Mouse (Mus musculus) limb, embryonic 13.5 days (tissue): ENCODE measurements around the gene Ucn3. TPM values are rescaled to one million over a fixed set of nuclear protein-coding genes. Genes with fewer than 3 reads are reported as not detected.
"Not testable (repeated sequence)": the region's sequence is repeated elsewhere in the genome, so short reads cannot be mapped to it uniquely, and the experiment has no call there.

ENCODE experiments used
- ATAC-seq: fragments of 200-750 bp; cut with Nextera tagmentation; 2 replicates; pipeline ENCODE4 v1.8.0; 2017; ENCODE audit warnings: low read depth, moderate number of reproducible peaks, moderate TSS enrichment; ENCODE audit not compliant: low FRiP score
- H3K27ac ChIP-seq: fragments of 300-500 bp; sonication (generic); 2 replicates; pipeline ENCODE4 v1.5.1; 2015; ENCODE audit warnings: inconsistent platforms, mild to moderate bottlenecking, moderate library complexity
- H3K27me3 ChIP-seq: fragments of 300-500 bp; sonication (generic); 2 replicates; pipeline ENCODE4 v1.6.1; 2015; ENCODE audit warnings: mild to moderate bottlenecking, inconsistent platforms
- H3K36me3 ChIP-seq: fragments of 300-500 bp; sonication (generic); 2 replicates; pipeline ENCODE4 v1.6.1; 2015; ENCODE audit warnings: inconsistent platforms, mild to moderate bottlenecking, moderate library complexity
- H3K4me1 ChIP-seq: fragments of 300-500 bp; sonication (generic); 2 replicates; pipeline ENCODE4 v1.6.1; 2015; ENCODE audit warnings: inconsistent platforms
- H3K4me2 ChIP-seq: fragments of 300-500 bp; sonication (generic); replicated peaks from 2 replicates; pipeline ENCODE4 v1.6.1; 2015; ENCODE audit warnings: inconsistent platforms, mild to moderate bottlenecking, moderate library complexity
- H3K4me3 ChIP-seq: fragments of 300-500 bp; sonication (generic); 2 replicates; pipeline ENCODE4 v1.5.1; 2015; ENCODE audit warnings: moderate library complexity, mild to moderate bottlenecking, inconsistent platforms
- H3K9ac ChIP-seq: fragments of 300-500 bp; sonication (generic); 2 replicates; pipeline ENCODE4 v1.6.1; 2015; ENCODE audit warnings: mild to moderate bottlenecking, inconsistent platforms
- H3K9me3 ChIP-seq: fragments of 300-500 bp; sonication (generic); 2 replicates; pipeline ENCODE4 v1.6.1; 2016; ENCODE audit warnings: inconsistent platforms
- WGBS: fragments of 180-500 bp; shearing (Covaris S2); methylation state at CpG from one replicate; pipeline ENCODE4 v1.1.7; 2015; 5-methylcytosine and 5-hydroxymethylcytosine counted together
- polyA plus RNA-seq: library from polyadenylated mRNA; unstranded; fragments of >200 nt; fragmentation: Nextera tagmentation; extraction: Ambion mirVana; gene quantifications from 2 replicates; pipeline ENCODE4 v1.2.1, GENCODE M21; 2015

The Ucn3 gene
- polyA plus RNA-seq, 1 experiment from 2014 or later, result 0.13 TPM

DNA sequence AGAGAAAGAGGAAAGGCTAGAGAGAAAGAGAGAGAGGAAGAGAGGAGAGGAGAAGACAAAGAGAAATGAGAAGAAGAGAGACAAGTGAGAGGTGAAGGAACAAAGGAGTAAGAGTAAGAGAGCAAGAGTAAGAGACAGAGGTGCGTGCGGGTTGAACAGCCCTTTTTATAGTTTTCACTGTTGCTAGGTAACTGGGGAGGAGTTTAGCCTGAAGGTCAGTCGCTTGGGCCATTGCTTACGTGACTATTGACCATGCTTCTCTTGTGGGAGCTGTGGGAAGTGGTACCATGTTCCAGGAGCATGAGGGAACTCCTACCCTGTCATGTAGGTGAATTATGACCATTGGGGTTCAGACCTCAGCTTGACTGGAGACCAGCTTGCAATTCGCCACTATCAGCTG lies 34.8 kb downstream of the Ucn3 start:
- H3K27me3 ChIP-seq, result no peaks in the 10 kb centered on the region
- H3K4me1 ChIP-seq, result no peaks in the 10 kb centered on the region
- 87% methylated on average over 5 of the region's 5 CpGs for WGBS
- H3K9ac ChIP-seq, result no peak overlapping the region
- ATAC-seq, result no peak
- no peak overlapping the region for H3K4me3 ChIP-seq
- no peaks in the 10 kb centered on the region for H3K9me3 ChIP-seq
- no peak overlapping the region for H3K27ac ChIP-seq
- peaks cover 31% of the 10 kb centered on the region for H3K36me3 ChIP-seq
- no peak overlapping the region for H3K4me2 ChIP-seq

GRCm38 (mm10) chr13:3908262-3908661 lies 36.9 kb downstream of the Ucn3 start:
- H3K4me1 ChIP-seq, result 0 out of 2 replicates have a peak, but pooled peaks cover 3% of the 10 kb centered on the region
- H3K9ac ChIP-seq, result no peak overlapping the region
- no peak overlapping the region for H3K4me3 ChIP-seq
- WGBS, result 86% methylated on average over 4 of the region's 4 CpGs
- no peak overlapping the region for H3K4me2 ChIP-seq
- no peak for ATAC-seq
- H3K9me3 ChIP-seq, result no peaks in the 10 kb centered on the region
- H3K27ac ChIP-seq, result no peak overlapping the region
- H3K27me3 ChIP-seq, result no peaks in the 10 kb centered on the region
- peaks cover 24% of the 10 kb centered on the region for H3K36me3 ChIP-seq

DNA sequence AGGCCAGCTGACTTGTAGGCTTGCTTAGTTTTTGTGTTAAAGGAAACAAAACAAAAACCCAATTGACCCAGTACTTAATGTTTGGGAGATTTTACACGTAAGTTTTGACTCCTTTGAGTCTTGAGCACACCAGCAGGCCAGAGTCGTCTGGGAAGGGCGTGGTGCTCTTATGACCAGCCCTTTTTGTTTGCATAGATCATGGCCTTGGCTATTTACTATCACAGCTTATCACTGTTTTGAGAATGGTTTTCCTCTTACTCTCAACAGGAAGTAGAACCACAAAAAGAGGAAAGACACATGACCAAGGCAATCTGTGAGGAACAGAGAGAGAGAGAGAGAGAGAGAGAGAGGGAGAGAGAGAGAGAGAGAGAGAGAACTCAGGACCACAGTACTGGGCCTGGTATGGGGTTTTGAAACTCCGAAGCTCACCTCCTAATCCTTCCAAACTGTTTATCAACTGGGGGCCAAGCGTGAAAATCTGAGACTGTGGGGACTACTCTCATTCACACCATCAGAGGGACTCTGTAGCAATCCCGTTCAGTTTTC lies 37.9 kb downstream of the Ucn3 start:
- ATAC-seq, result no peak
- no peak overlapping the region for H3K9ac ChIP-seq
- H3K9me3 ChIP-seq, result no peaks in the 10 kb centered on the region
- peaks cover 24% of the 10 kb centered on the region for H3K36me3 ChIP-seq
- no peak overlapping the region for H3K4me2 ChIP-seq
- no peak overlapping the region for H3K4me3 ChIP-seq
- no peak overlapping the region for H3K27ac ChIP-seq
- peaks cover 3% of the 10 kb centered on the region; the same call in 1 of the 2 replicates for H3K4me1 ChIP-seq
- 84% methylated on average over 6 of the region's 6 CpGs for WGBS
- no peaks in the 10 kb centered on the region for H3K27me3 ChIP-seq

DNA sequence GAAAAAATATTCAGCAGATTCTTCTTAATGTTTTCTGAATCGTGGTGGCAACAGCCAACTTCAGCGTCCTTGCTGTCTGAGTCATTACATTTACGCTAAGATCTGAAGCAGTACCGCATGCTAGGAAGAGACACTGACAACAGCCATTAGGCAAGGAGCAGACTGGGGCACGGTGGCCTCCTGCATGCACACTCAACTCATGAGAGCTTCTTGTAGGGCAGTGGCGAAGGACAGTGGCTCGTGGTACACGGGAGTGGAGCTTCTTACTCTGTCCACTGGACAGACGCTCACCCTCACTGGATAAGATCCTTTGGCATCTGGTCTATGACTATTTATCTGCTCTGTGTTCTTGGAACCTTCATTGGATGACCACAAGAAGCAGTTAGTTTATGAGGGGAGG lies 45.8 kb downstream of the Ucn3 start:
- no peak for ATAC-seq
- WGBS, result 94% methylated on average over 9 of the region's 9 CpGs
- no peak overlapping the region for H3K9ac ChIP-seq
- no peak overlapping the region for H3K4me2 ChIP-seq
- no peaks in the 10 kb centered on the region for H3K9me3 ChIP-seq
- H3K27me3 ChIP-seq, result no peaks in the 10 kb centered on the region
- H3K4me1 ChIP-seq, result peaks cover 8% of the 10 kb centered on the region
- H3K4me3 ChIP-seq, result no peak overlapping the region
- H3K36me3 ChIP-seq, result peaks cover 13% of the 10 kb centered on the region
- no peak overlapping the region for H3K27ac ChIP-seq

- peaks cover 12% of the 10 kb centered on the region for H3K4me1 ChIP-seq
- not testable (repeated sequence) for H3K27me3 ChIP-seq, H3K9ac ChIP-seq, ATAC-seq, H3K9me3 ChIP-seq, H3K4me2 ChIP-seq, H3K27ac ChIP-seq, H3K4me3 ChIP-seq
- H3K36me3 ChIP-seq, result peaks cover 13% of the 10 kb centered on the region
- 95% methylated on average over 5 of the region's 5 CpGs for WGBS
Measured at GRCm38 (mm10) chr13:3898202-3898601, 46.9 kb downstream of the Ucn3 start.

DNA sequence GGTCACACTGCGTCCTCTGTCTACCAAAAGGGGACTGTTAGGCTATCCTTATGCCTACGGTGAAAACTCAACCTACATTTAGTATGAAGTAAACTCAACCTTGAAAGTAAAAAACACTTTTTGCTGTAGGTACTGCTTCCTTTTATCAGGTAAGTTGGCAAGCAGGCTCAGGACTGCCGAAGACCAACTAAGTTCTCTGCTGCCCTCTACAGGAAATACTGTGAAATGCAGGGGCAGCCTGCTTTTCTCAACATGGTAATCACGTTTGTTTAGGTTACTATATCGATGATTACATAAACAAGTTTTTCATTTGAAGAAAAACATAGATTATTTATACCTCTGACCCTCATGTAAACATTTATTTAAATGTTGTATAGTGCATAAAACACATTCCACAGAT lies 48.2 kb downstream of the Ucn3 start:
- 34% methylated on average over 5 of the region's 5 CpGs for WGBS
- H3K9ac ChIP-seq, result no peak overlapping the region
- H3K4me1 ChIP-seq, result peaks cover 12% of the 10 kb centered on the region
- no peaks in the 10 kb centered on the region for H3K9me3 ChIP-seq
- no peak overlapping the region for H3K27ac ChIP-seq
- no peak overlapping the region for H3K4me2 ChIP-seq
- H3K4me3 ChIP-seq, result no peak overlapping the region
- H3K36me3 ChIP-seq, result peaks cover 13% of the 10 kb centered on the region
- H3K27me3 ChIP-seq, result no peaks in the 10 kb centered on the region
- no peak for ATAC-seq

DNA sequence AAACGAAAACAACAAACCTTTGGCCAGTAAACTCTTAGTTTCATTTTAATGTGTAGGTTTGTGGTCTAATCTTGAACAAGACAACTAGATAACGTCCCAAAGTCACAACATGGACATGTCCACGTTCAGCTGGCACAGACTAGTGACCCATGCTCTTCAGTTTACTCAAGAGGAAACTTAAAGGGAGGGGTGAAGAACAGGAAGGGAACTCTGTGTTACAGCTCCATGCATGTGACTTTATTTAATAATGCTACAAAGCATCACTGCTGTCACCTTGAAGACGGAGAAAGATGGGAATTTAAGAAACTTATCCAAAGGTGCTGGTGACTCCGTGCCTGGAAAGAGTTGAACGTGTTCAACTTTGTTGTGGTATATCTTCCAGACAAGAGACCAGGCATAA lies 49.1 kb downstream of the Ucn3 start:
- Histone ChIP-seq H3K9me3 (no peaks in the 10 kb centered on the region), H3K9ac (no peak overlapping the region), H3K4me2 (no peak overlapping the region), H3K36me3 (peaks cover 13% of the 10 kb centered on the region), H3K4me1 (peaks cover 18% of the 10 kb centered on the region), H3K4me3 (no peak overlapping the region), H3K27me3 (no peaks in the 10 kb centered on the region), H3K27ac (no peak overlapping the region)
- WGBS, result 90% methylated on average over 6 of the region's 6 CpGs
- no peak for ATAC-seq

GRCm38 (mm10) chr13:3895397-3895980 lies 49.7 kb downstream of the Ucn3 start:
- 83% methylated on average over 8 of the region's 8 CpGs for WGBS
- Histone ChIP-seq H3K27ac (no peak overlapping the region), H3K27me3 (no peaks in the 10 kb centered on the region), H3K4me3 (no peak overlapping the region), H3K9me3 (no peaks in the 10 kb centered on the region), H3K9ac (no peak overlapping the region), H3K4me1 (peaks cover 21% of the 10 kb centered on the region), H3K36me3 (peaks cover 13% of the 10 kb centered on the region), H3K4me2 (no peak overlapping the region)
- no peak for ATAC-seq

DNA sequence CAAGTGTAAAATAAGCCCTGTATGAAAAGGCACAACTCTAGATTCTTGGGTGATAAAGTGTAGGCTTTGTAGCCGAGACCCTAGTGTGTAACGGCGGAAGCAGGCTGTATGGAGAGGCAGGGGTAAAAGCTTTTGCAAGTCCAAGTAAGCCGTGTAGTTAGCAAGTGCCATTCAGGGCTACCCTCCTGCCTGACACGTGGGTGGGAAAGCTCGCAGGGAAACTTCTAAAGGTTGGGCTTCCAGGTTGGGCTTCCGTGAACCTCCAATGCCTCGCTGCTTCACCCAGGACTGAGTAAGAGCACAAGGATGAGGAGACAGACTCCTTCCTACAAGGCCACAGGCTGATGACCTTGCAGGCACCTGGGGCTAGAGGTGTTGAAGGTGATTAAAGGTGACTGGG lies 50.6 kb downstream of the Ucn3 start:
- H3K9ac ChIP-seq, result no peak overlapping the region
- 57% methylated on average over 8 of the region's 8 CpGs for WGBS
- peaks cover 26% of the 10 kb centered on the region for H3K4me1 ChIP-seq
- no peak overlapping the region for H3K4me3 ChIP-seq
- no peaks in the 10 kb centered on the region for H3K9me3 ChIP-seq
- H3K27ac ChIP-seq, result no peak overlapping the region
- no peaks in the 10 kb centered on the region for H3K27me3 ChIP-seq
- H3K36me3 ChIP-seq, result peaks cover 13% of the 10 kb centered on the region
- 0 out of 2 replicates have a peak overlapping the region, but pooled peaks have one; percentile 74 for H3K4me2 ChIP-seq
- no peak for ATAC-seq

- under 1% methylated on average over 35 of the region's 35 CpGs for WGBS
- Histone ChIP-seq H3K4me2 (peak overlapping the region; percentile 74), H3K27me3 (no peaks in the 10 kb centered on the region), H3K9me3 (no peaks in the 10 kb centered on the region), H3K27ac (peak overlapping the region; percentile 87), H3K9ac (peak overlapping the region; percentile 82), H3K36me3 (peaks cover 14% of the 10 kb centered on the region), H3K4me3 (peak overlapping the region; percentile 66), H3K4me1 (peaks cover 32% of the 10 kb centered on the region)
- ATAC-seq, result peak; percentile 98
Measured at GRCm38 (mm10) chr13:3893126-3893734, 51.9 kb downstream of the Ucn3 start.

- H3K9ac ChIP-seq, result peak overlapping the region; percentile 82
- peak overlapping the region; percentile 74 for H3K4me2 ChIP-seq
- H3K27me3 ChIP-seq, result no peaks in the 10 kb centered on the region
- peaks cover 20% of the 10 kb centered on the region for H3K36me3 ChIP-seq
- peaks cover 32% of the 10 kb centered on the region for H3K4me1 ChIP-seq
- ATAC-seq, result no peak
- H3K27ac ChIP-seq, result peak overlapping the region; percentile 44; the same call in 1 of the 2 replicates
- H3K9me3 ChIP-seq, result no peaks in the 10 kb centered on the region
- WGBS, result 11% methylated on average over 7 of the region's 7 CpGs
- H3K4me3 ChIP-seq, result peak overlapping the region; percentile 66
Measured at GRCm38 (mm10) chr13:3892601-3893000, 52.5 kb downstream of the Ucn3 start.

DNA sequence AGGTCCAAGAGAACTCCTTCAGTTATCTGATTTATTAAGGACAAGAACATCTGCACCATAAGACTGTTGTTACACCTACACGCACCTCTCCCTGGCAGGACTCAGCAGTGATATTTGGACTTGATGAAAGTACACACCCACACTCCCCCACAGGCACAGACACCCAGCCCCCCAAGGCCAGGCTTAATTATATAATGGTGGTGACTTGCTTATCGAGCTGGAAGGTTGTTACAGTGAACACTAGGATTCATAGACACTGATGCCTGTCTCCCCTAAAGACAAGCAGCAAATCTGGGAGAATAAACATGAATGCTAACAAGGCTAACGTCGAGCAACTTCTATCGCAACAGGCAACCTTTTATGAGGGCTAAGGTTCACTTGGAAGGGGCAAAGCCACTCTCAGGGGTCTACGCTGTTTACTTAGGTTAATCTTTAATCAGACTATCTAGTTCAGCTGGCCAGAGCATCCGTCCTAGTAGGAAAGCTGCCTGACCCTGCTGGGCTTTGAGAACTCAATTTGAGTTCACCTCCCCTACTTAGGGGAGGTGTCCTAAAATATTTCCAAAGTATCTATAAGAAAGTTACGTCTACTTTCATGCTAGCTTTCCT lies 53.6 kb downstream of the Ucn3 start:
- Histone ChIP-seq H3K27me3 (no peaks in the 10 kb centered on the region), H3K4me3 (peak overlapping the region; percentile 66), H3K9ac (peak overlapping the region; percentile 82), H3K27ac (peak overlapping the region; percentile 44; the same call in 1 of the 2 replicates), H3K36me3 (peaks cover 30% of the 10 kb centered on the region), H3K9me3 (no peaks in the 10 kb centered on the region), H3K4me2 (peak overlapping the region; percentile 74), H3K4me1 (peaks cover 32% of the 10 kb centered on the region)
- WGBS, result 21% methylated on average over 8 of the region's 8 CpGs
- no peak for ATAC-seq
